Mouse (Mus musculus): ENCODE measurements around the gene Fer.

Fer gene

GRCm38 (mm10) chr17:64086875-64087608 is 224.2 kb downstream of the Fer start:
- DNase-seq (ENCODE audit: low read depth, low spot score): no peak

GRCm38 (mm10) chr17:64087871-64088270 is 225.0 kb downstream of the Fer start:
- no peak for DNase-seq (ENCODE audit: low read depth, low spot score)

- DNase-seq (ENCODE audit: low read depth, low spot score): no peak
These were observed 230.9 kb downstream of the Fer start for GRCm38 (mm10) chr17:64093716-64094115.

GRCm38 (mm10) chr17:64096811-64097210 is 233.9 kb downstream of the Fer start:
- no peak for DNase-seq (ENCODE audit: low read depth, low spot score)

GRCm38 (mm10) chr17:64097788-64098359 is 235.0 kb downstream of the Fer start:
- no peak for DNase-seq (ENCODE audit: low read depth, low spot score)

GRCm38 (mm10) chr17:64099395-64100171 is 236.7 kb downstream of the Fer start:
- DNase-seq (ENCODE audit: low read depth, low spot score): peak; percentile 29

- DNase-seq (ENCODE audit: low read depth, low spot score): no peak
These were observed 237.3 kb downstream of the Fer start for GRCm38 (mm10) chr17:64100172-64100510.

- DNase-seq (ENCODE audit: low read depth, low spot score): no peak
These were observed 245.9 kb downstream of the Fer start for GRCm38 (mm10) chr17:64108773-64109172.

GRCm38 (mm10) chr17:64109871-64110270 is 247.0 kb downstream of the Fer start:
- no peak for DNase-seq (ENCODE audit: low read depth, low spot score)

- DNase-seq (ENCODE audit: low read depth, low spot score): no peak
These were observed 250.8 kb downstream of the Fer start for GRCm38 (mm10) chr17:64113625-64114024.

GRCm38 (mm10) chr17:64116762-64117161 is 253.9 kb downstream of the Fer start:
- DNase-seq (ENCODE audit: low read depth, low spot score): no peak

- no peak for DNase-seq (ENCODE audit: low read depth, low spot score)
These were observed 256.9 kb downstream of the Fer start for GRCm38 (mm10) chr17:64119697-64120288.

- peak; percentile 55 for DNase-seq (ENCODE audit: low read depth, low spot score)
These were observed 259.7 kb downstream of the Fer start for GRCm38 (mm10) chr17:64122556-64122955.

- no peak for DNase-seq (ENCODE audit: low read depth, low spot score)
These were observed 260.9 kb downstream of the Fer start for GRCm38 (mm10) chr17:64123732-64124131.

- no peak for DNase-seq (ENCODE audit: low read depth, low spot score)
These were observed 264.0 kb downstream of the Fer start for GRCm38 (mm10) chr17:64126904-64127303.

- no peak for DNase-seq (ENCODE audit: low read depth, low spot score)
These were observed 266.9 kb downstream of the Fer start for GRCm38 (mm10) chr17:64129750-64130149.

GRCm38 (mm10) chr17:64130356-64130755 is 267.5 kb downstream of the Fer start:
- DNase-seq (ENCODE audit: low read depth, low spot score): no peak

GRCm38 (mm10) chr17:64132183-64132582 is 269.3 kb downstream of the Fer start:
- DNase-seq (ENCODE audit: low read depth, low spot score): no peak

- DNase-seq (ENCODE audit: low read depth, low spot score): no peak
These were observed 273.2 kb downstream of the Fer start for GRCm38 (mm10) chr17:64135941-64136650.

GRCm38 (mm10) chr17:64138036-64138717 is 275.3 kb downstream of the Fer start:
- DNase-seq (ENCODE audit: low read depth, low spot score): no peak

All from R1 (cell line).